Mouse (Mus musculus) heart, embryonic 11.5 days (tissue): ENCODE results near the gene Acads. TPM values are rescaled to one million over a fixed set of nuclear protein-coding genes. Genes with fewer than 3 reads are reported as not detected.

Source experiments
- ATAC-seq: fragments of 200-750 bp; cut with Nextera tagmentation; replicated peaks from 2 replicates; pipeline ENCODE4 v1.8.0; 2017; ENCODE audit warnings: moderate library complexity; ENCODE audit not compliant: insufficient number of reproducible peaks, low FRiP score, low TSS enrichment
- H3K27ac ChIP-seq: fragments of 300-500 bp; sonication (generic); 2 replicates; pipeline ENCODE4 v1.5.1; 2014; ENCODE audit warnings: mild to moderate bottlenecking, low read depth, low read length
- H3K27me3 ChIP-seq: fragments of 300-500 bp; sonication (generic); 2 replicates; pipeline ENCODE4 v1.6.1; 2014; ENCODE audit warnings: mild to moderate bottlenecking, low read length, mixed read lengths; ENCODE audit not compliant: control insufficient read depth, insufficient read depth
- H3K36me3 ChIP-seq: fragments of 300-500 bp; sonication (generic); 2 replicates; pipeline ENCODE4 v1.6.1; 2014; ENCODE audit warnings: mild to moderate bottlenecking, low read length, moderate library complexity, mixed read lengths; ENCODE audit not compliant: control insufficient read depth, insufficient read depth
- H3K4me1 ChIP-seq: fragments of 300-500 bp; sonication (generic); 2 replicates; pipeline ENCODE4 v1.6.1; 2014; ENCODE audit warnings: low read length; ENCODE audit not compliant: control insufficient read depth, insufficient read depth
- H3K4me2 ChIP-seq: fragments of 300-500 bp; sonication (generic); 2 replicates; pipeline ENCODE4 v1.6.1; 2014; ENCODE audit warnings: mild to moderate bottlenecking, moderate library complexity
- H3K4me3 ChIP-seq: fragments of 300-500 bp; sonication (generic); 2 replicates; pipeline ENCODE4 v1.5.1; 2014; ENCODE audit warnings: low read depth, low read length
- H3K9ac ChIP-seq: fragments of 300-500 bp; sonication (generic); 2 replicates; pipeline ENCODE4 v1.6.1; 2014; ENCODE audit warnings: mild to moderate bottlenecking, low read depth, low read length, moderate library complexity
- H3K9me3 ChIP-seq: fragments of 300-500 bp; sonication (generic); replicated peaks from 2 replicates; pipeline ENCODE4 v1.6.1; 2016; ENCODE audit warnings: low read length; ENCODE audit not compliant: control insufficient read depth
- WGBS: fragments of 180-500 bp; shearing (Covaris S2); extraction: QIAGEN DNeasy Blood & Tissue Kit; methylation state at CpG from one replicate; pipeline ENCODE4 v1.1.7; 2014; ENCODE audit not compliant: insufficient replicate concordance; 5-methylcytosine and 5-hydroxymethylcytosine counted together
- polyA plus RNA-seq: library from polyadenylated mRNA; unstranded; fragments of >200 nt; fragmentation: Nextera tagmentation; extraction: Ambion mirVana; gene quantifications from 2 replicates; pipeline ENCODE4 v1.2.1, GENCODE M21; 2014

Acads gene
- polyA plus RNA-seq, 1 experiment from 2014 or later = 75.6 TPM

DNA sequence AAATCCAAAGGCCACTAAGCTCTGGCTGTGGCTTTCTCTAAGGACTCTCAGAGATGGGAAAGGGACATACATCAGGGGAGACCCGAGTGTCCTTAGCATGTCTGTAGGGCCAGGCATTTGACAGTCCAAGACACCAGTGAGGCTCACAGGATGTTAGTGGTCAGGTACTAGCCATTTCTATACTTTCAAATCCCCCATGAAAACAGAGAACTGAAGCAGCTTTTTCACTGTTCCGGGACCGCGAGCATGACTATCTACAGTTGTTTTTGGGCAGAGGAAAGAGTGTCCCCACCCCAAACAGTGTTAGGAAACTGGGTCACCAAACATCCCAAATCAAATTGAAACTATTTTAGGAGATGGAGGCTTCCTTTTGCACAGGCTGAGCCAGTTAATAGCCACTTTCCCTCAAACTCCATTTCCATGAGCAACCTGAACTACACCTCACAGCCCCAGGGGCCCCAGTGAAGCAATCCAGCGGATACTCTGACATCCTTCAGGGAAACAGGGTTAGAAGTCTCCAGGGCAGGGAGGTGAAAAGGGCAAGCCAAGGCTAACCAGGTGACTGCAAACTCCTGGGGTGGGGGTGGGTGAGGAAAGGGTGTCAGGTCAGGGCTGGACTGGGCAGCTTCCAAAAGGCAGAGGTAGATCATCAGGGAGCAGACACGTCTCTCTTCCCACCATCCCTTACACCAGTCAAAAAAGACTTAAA, 14.4 kb upstream of the Acads start:
- Histone ChIP-seq H3K4me2 (peak overlapping the region; percentile 99), H3K36me3 (peaks cover 8% of the 10 kb centered on the region), H3K4me1 (peaks cover 3% of the 10 kb centered on the region), H3K9me3 (no peaks in the 10 kb centered on the region), H3K9ac (peak overlapping the region; percentile 81), H3K27ac (no peak overlapping the region), H3K4me3 (peak overlapping the region; percentile 92), H3K27me3 (no peaks in the 10 kb centered on the region)
- ATAC-seq = no peak
- WGBS = 63% methylated on average over 6 of the region's 6 CpGs

DNA sequence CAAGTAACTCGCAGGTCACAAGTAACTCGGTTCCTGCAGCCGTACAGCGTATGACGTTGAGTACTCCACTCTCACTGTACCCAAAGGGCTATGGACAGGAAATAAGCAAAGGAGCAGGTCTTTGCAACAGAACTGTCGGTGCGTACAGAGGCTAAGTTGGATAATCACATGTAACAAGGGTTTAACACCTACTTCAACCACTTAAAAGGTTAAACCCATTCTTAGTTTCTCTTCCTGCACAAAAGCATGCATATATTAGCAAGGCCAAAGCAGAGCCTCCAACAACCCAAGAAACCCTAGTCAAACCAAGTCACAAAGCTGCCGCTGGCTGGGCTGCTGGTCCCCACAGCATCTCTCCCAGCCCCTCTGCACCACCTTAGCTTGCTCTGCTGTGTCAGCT, 13.3 kb upstream of the Acads start:
- WGBS = 81% methylated on average over 8 of the region's 8 CpGs
- no peak overlapping the region for H3K27ac ChIP-seq
- H3K4me2 ChIP-seq = no peak overlapping the region
- peaks cover 3% of the 10 kb centered on the region for H3K4me1 ChIP-seq
- no peak overlapping the region for H3K9ac ChIP-seq
- H3K36me3 ChIP-seq = peaks cover 12% of the 10 kb centered on the region
- no peaks in the 10 kb centered on the region for H3K27me3 ChIP-seq
- ATAC-seq = no peak
- H3K4me3 ChIP-seq = no peak overlapping the region
- H3K9me3 ChIP-seq = no peaks in the 10 kb centered on the region

DNA sequence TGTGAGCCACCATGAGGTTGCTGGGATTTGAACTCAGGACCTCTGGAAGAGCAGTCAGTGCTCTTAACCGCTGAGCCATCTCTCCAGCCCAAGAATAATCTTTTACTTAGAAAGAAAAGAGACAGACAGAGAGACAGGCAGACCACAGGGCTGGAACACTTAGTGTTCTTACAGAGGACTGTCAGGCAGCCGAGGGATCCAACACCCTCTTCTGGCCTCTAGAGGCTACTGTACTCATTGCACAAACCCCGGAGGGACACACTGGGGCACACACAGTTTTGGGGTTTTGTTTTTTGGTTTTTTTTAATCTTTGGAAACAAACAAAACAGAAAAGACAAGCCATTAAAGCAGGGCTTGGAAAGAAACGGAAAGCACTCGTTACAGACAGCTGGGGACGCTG, 10.2 kb upstream of the Acads start:
- Histone ChIP-seq H3K4me3 (no peak overlapping the region), H3K9ac (no peak overlapping the region), H3K4me2 (no peak overlapping the region), H3K9me3 (no peaks in the 10 kb centered on the region), H3K27me3 (no peaks in the 10 kb centered on the region), H3K36me3 (peaks cover 20% of the 10 kb centered on the region), H3K4me1 (peaks cover 3% of the 10 kb centered on the region), H3K27ac (no peak overlapping the region)
- ATAC-seq = no peak
- WGBS = 86% methylated on average over 6 of the region's 6 CpGs

DNA sequence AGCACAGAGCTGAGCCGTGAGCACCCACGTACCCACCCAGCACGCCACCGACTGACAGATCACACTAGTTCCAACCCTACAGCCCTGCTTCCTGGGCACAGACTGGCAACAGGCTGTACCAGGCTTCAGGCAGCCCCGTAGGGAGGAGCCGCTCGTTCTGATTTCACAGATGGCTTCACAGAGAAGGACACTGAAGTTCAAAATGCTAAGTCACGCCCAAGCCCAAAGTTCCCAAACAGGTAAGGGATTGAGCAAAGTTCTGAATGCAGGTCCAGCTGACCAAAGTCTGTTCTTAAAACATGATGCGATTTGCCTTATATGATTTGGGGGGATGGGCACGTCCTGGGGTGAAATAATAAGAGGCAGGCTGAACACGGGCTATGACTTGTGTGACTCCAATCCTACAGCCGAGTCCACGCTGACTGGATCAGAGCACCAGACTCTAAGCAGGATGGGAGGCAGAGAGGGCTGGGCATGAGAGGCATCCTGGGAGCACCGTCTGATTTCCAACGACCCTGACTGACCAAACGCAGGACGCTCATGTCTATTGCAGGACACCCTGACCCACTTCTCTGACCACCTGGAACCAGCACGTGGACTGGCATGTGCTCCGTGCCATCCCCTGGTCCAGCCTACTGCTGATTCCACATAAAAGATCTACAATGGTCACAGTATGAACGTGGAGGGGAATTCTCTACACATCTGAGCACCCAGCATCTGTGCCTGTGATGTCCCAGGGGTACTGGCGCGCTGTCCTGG, 8.5 kb upstream of the Acads start:
- ATAC-seq = no peak
- peaks cover 23% of the 10 kb centered on the region for H3K36me3 ChIP-seq

DNA sequence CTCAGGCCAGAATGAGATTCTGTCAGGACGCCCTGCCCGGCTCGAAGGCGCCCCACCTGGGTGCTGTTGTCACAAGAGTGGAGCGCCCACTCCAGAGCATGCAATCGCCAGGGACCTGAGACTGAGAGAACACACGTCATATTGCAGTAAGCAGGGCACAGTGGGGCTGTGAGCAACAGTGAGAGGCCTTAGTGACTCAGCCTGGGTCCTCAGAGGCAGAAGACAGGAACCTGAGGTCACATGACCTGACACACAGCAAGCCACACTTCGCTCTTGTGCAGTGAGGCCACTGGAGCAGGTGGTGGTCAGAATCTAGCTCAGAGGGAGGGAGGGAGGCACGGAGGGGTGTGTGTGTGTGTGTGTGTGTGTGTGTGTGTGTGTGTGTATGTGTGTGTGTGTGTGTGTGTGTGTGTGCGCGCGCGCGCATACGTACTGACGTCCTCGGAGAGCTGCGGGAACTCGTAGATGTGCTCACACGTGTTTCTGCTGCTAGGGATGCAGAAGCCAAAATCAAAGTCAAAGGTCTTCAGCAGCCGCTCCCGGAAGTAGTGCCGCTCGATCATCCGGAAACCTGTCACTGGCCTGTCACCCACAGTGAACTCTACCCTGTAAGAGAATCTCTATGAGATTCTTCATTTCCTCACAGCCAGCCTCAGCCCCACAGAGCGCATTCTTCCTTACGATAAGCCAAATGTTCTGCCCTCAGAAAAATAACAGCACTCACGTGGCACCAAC, 7.6 kb upstream of the Acads start:
- 85% methylated on average over 28 of the region's 28 CpGs for WGBS

More for the DNA sequence above, 8.5 kb upstream of the Acads start:
- Histone ChIP-seq H3K4me3 (no peak overlapping the region), H3K9me3 (no peaks in the 10 kb centered on the region), H3K4me2 (no peak overlapping the region), H3K9ac (no peak overlapping the region), H3K27me3 (no peaks in the 10 kb centered on the region), H3K4me1 (no peaks in the 10 kb centered on the region), H3K27ac (no peak overlapping the region)
- 89% methylated on average over 22 of the region's 22 CpGs for WGBS

DNA sequence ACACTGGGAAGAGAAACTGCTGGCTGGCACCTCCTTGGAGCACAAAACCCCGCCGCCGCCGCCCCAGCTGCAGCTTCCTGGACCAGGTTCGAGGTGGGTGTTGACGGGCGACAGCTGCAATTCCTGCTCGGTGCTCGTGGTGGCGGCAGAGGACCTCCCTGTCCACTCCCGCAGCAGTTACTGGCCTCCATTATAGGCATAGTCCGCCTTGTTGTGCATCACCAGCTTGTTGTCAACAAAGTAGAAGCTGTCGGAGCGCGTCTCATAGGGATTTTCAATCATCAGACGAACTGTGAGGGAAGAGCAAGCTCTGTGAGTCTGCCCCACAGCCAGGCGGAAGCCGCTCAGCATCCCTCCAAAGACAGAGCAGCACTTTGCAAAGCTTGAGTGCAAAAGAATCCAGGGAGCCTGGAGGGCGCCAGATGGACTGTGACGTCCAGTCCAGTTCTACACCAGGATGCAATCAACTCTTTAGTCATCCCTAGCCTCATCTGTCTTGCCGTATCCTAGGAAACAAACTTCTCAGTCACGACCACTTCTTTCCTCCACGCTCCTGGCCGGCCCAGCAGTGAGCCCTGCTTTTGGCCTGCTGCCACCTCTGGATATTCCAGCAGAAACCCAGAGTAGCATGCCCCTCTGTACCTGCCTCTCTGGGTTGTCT, 6.2 kb upstream of the Acads start:
- Histone ChIP-seq H3K36me3 (peaks cover 23% of the 10 kb centered on the region), H3K9me3 (no peaks in the 10 kb centered on the region), H3K27me3 (no peaks in the 10 kb centered on the region), H3K4me2 (no peak overlapping the region), H3K4me3 (no peak overlapping the region), H3K27ac (no peak overlapping the region), H3K4me1 (no peaks in the 10 kb centered on the region), H3K9ac (no peak overlapping the region)
- no peak for ATAC-seq
- WGBS = 30% methylated on average over 24 of the region's 24 CpGs

More for the DNA sequence above, 7.6 kb upstream of the Acads start:
- Histone ChIP-seq H3K9me3 (no peaks in the 10 kb centered on the region), H3K27ac (no peak overlapping the region), H3K36me3 (peaks cover 23% of the 10 kb centered on the region), H3K27me3 (no peaks in the 10 kb centered on the region), H3K9ac (no peak overlapping the region), H3K4me3 (no peak overlapping the region), H3K4me1 (no peaks in the 10 kb centered on the region), H3K4me2 (no peak overlapping the region)
- ATAC-seq = no peak

DNA sequence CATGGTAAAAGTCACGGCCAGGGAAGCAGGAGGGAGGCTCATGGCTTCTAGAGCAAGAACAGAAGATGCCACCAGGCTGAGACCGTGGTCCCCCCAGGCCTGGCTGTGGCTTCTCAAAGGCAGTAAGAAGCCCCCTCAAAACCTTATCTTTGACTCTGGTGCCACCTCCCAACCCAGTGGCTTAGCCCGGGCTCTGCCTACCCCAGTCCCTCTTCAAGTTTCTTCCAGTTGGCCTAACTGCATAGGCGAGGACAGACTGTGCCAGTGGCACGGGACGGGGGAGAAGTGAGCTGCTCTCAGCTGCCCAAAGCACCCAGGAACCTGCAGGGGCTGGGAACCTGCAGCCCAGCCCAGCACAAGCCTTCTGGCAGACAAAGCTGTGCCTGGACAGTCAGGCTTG, 5.5 kb upstream of the Acads start:
- ATAC-seq = no peak
- Histone ChIP-seq H3K4me2 (no peak overlapping the region), H3K36me3 (peaks cover 18% of the 10 kb centered on the region), H3K4me1 (no peaks in the 10 kb centered on the region), H3K4me3 (no peak overlapping the region), H3K9ac (no peak overlapping the region), H3K9me3 (no peaks in the 10 kb centered on the region), H3K27me3 (no peaks in the 10 kb centered on the region), H3K27ac (no peak overlapping the region)
- WGBS = 92% methylated on average over 6 of the region's 6 CpGs

DNA sequence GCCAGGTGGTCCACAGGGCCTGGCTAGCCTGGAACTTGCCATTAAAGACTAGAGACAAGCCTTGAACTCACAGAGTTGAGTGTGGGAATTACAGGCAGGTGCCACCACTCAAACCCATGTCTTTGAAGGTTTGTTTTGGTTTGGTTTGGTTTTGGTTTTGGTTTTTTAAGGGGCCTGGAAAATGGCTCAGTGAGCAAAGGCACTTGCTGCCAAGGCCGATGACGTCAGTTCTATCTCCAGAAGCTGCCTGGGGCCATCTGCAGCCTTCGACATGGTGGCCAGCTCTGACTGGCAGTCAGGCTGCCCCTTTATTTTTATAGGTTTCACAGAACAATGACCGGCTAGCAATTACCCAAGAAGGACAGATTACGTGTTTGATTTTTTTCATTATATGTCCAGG, 1.8 kb upstream of the Acads start:
- Histone ChIP-seq H3K36me3 (peaks cover 17% of the 10 kb centered on the region), H3K4me3 (no peak overlapping the region)
- 84% methylated on average over 5 of the region's 5 CpGs for WGBS

More for the DNA sequence above, 1.8 kb upstream of the Acads start:
- Histone ChIP-seq H3K4me1 (no peaks in the 10 kb centered on the region), H3K9me3 (no peaks in the 10 kb centered on the region), H3K4me2 (no peak overlapping the region), H3K9ac (no peak overlapping the region), H3K27ac (no peak overlapping the region), H3K27me3 (no peaks in the 10 kb centered on the region)
- ATAC-seq = no peak
